Mouse (Mus musculus): ENCODE results near the gene Aebp1. TPM values are rescaled to one million over a fixed set of nuclear protein-coding genes. Genes with fewer than 3 reads are reported as not detected.
"Not testable (repeated sequence)": the region's sequence is repeated elsewhere in the genome, so short reads cannot be mapped to it uniquely, and the experiment has no call there.

Aebp1 gene
- polyA plus RNA-seq, 1 experiment from 2014 or later = 33.9 TPM

DNA sequence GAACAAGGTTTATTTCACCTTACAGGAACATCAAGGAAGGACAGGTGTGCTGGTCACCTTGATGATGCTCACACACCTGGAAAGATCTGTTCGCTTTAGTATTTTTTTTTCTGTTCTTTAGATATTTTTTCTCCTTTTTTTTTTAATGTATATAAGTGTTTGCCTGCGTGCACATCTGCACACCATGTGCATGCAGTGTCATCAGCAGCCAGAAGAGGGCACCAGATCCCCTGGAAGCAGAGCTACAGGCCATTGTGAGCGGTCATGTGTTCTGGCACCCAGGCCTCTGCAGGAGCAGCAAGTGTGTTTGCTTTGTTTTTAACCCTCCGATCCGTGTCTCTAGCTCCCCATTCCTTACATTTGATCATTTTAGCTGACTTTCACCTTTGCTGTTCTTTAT is 18.2 kb downstream of the Aebp1 start:
- H3K27ac ChIP-seq = no peak overlapping the region
- H3K9ac ChIP-seq (ENCODE audit: low read depth, low read length) = no peak overlapping the region
- WGBS = 63% methylated on average over 5 of the region's 5 CpGs
- H3K4me1 ChIP-seq (replicated peaks; ENCODE audit: insufficient read depth, low read length) = peaks cover 10% of the 10 kb centered on the region; the same call in 1 of the 2 replicates
- ATAC-seq (replicated peaks; ENCODE audit: low FRiP score, low read depth) (no peak), DNase-seq (ENCODE audit: low spot score) (peak; percentile 71)
- H3K27me3 ChIP-seq (ENCODE audit: insufficient read depth, low read length) = no peaks in the 10 kb centered on the region
- H3K9me3 ChIP-seq (replicated peaks; ENCODE audit: low read length) = no peaks in the 10 kb centered on the region
- H3K4me3 ChIP-seq (replicated peaks; ENCODE audit: low read depth, low read length) = no peak overlapping the region
- TF ChIP-seq CTCF (IDR thresholded peaks at IDR 0.05; ENCODE audit: low read depth) = peak; percentile 83
- H3K36me3 ChIP-seq (ENCODE audit: insufficient read depth, low read length) = peaks cover 8% of the 10 kb centered on the region; the same call in 1 of the 2 replicates
- no peak overlapping the region for H3K4me2 ChIP-seq (ENCODE audit: low read length)

DNA sequence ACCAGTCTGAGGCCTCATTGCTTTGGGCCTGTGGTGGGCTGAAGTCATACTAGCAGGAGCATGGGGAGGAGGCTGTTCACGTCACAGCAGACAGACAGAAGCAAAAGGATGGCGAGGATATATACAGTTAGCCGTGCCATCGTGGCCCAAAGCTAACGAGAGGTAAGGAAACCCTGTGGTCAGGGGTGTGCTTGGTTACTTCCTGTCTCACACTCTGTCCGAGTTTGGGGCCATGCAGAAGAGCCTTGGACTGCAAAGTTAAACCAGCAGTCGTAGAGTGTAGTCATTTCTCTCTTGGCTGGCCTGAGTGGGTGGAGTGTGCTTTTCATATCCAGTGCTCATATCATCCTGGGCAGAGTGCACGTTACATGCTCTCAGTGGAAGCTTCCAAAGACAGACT is 20.8 kb downstream of the Aebp1 start:
- DNase-seq (ENCODE audit: low spot score) (no peak), ATAC-seq (replicated peaks; ENCODE audit: low FRiP score, low read depth) (no peak)
- no peak for TF ChIP-seq CTCF (IDR thresholded peaks at IDR 0.05; ENCODE audit: low read depth)
- Histone ChIP-seq H3K4me2 (ENCODE audit: low read length) (no peak overlapping the region), H3K27ac (no peak overlapping the region), H3K4me1 (replicated peaks; ENCODE audit: insufficient read depth, low read length) (peaks cover 10% of the 10 kb centered on the region; the same call in 1 of the 2 replicates), H3K4me3 (replicated peaks; ENCODE audit: low read depth, low read length) (no peak overlapping the region), H3K9ac (ENCODE audit: low read depth, low read length) (no peak overlapping the region), H3K27me3 (ENCODE audit: insufficient read depth, low read length) (no peaks in the 10 kb centered on the region), H3K36me3 (ENCODE audit: insufficient read depth, low read length) (no peaks in the 10 kb centered on the region), H3K9me3 (replicated peaks; ENCODE audit: low read length) (no peaks in the 10 kb centered on the region)
- WGBS = 71% methylated on average over 8 of the region's 8 CpGs

DNA sequence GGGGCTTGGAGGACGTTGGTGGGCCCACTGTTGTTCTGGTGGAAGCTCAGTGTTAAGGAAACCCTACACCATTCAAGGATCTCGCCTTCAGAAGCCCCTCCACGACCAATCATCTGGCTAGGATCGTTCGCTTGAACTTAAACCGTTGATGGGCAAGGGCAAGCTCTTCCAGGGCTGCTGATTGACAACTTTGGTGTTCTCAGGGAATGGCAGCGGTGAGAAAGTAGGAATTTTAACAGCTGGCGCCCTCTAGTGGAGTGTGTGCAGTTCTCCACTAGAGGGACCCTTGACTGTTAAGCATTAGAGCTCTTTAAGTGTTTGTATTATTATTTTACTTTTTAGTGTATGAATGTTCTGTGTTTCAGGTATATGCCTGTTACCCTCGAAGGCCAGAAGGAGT is 24.4 kb downstream of the Aebp1 start:
- no peaks in the 10 kb centered on the region for H3K36me3 ChIP-seq (ENCODE audit: insufficient read depth, low read length)
- 16% methylated on average over 9 of the region's 9 CpGs for WGBS
- H3K4me1 ChIP-seq (replicated peaks; ENCODE audit: insufficient read depth, low read length) = no peaks in the 10 kb centered on the region; the same call in 1 of the 2 replicates
- no peaks in the 10 kb centered on the region for H3K9me3 ChIP-seq (replicated peaks; ENCODE audit: low read length)
- peak; percentile 95 for TF ChIP-seq CTCF (IDR thresholded peaks at IDR 0.05; ENCODE audit: low read depth)
- H3K27me3 ChIP-seq (ENCODE audit: insufficient read depth, low read length) = no peaks in the 10 kb centered on the region
- H3K27ac ChIP-seq = no peak overlapping the region
- DNase-seq (ENCODE audit: low spot score) = peak; percentile 89
- no peak overlapping the region for H3K4me3 ChIP-seq (replicated peaks; ENCODE audit: low read depth, low read length)
- no peak for ATAC-seq (replicated peaks; ENCODE audit: low FRiP score, low read depth)
- no peak overlapping the region for H3K9ac ChIP-seq (ENCODE audit: low read depth, low read length)
- H3K4me2 ChIP-seq (ENCODE audit: low read length) = no peak overlapping the region

DNA sequence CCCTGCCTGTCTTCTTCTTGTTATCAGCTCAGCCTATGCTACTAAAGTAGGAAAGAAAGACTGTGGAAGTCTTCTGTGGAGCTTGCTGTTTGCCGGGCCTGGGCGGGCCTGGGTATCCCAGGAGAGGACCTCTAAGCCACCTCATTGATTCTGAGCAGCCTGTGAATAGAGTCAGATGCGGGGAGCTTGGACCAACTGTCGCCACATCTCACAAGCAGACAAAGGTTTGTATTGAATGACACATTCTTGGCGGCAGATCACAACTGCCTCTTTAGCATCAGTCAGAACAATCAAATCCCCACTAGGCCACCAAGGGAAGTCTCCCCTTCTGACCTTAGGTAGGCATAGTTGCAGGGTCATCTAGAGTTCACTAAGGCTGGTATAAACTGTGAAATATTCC is 25.5 kb downstream of the Aebp1 start:
- WGBS = 78% methylated on average over 5 of the region's 5 CpGs

DNA sequence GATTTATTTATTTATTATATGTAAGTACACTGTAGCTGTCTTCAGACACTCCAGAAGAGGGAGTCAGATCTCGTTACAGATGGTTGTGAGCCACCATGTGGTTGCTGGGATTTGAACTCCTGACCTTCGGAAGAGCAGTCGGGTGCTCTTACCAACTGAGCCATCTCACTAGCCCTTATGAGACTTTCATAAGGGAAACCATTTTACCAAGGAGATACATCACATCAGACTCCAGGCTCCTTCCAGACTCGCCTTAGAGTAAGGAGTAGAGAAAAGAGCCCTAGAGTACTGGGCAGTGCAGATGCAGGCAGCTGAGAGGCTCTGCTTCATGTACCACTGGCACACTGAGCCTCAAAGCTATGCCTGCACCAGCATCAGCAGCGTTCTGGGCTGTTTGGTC is 26.8 kb downstream of the Aebp1 start:
- not testable (repeated sequence) for ATAC-seq (replicated peaks; ENCODE audit: low FRiP score, low read depth); H3K36me3 ChIP-seq (ENCODE audit: insufficient read depth, low read length)

More for the DNA sequence above, 25.5 kb downstream of the Aebp1 start:
- no peaks in the 10 kb centered on the region for H3K9me3 ChIP-seq (replicated peaks; ENCODE audit: low read length)
- peaks cover 7% of the 10 kb centered on the region for H3K4me1 ChIP-seq (replicated peaks; ENCODE audit: insufficient read depth, low read length)
- no peak overlapping the region for H3K27ac ChIP-seq
- no peak overlapping the region for H3K9ac ChIP-seq (ENCODE audit: low read depth, low read length)
- ATAC-seq (replicated peaks; ENCODE audit: low FRiP score, low read depth) (no peak), DNase-seq (ENCODE audit: low spot score) (no peak)
- H3K4me3 ChIP-seq (replicated peaks; ENCODE audit: low read depth, low read length) = no peak overlapping the region
- no peak for TF ChIP-seq CTCF (IDR thresholded peaks at IDR 0.05; ENCODE audit: low read depth)
- no peaks in the 10 kb centered on the region for H3K36me3 ChIP-seq (ENCODE audit: insufficient read depth, low read length)
- H3K4me2 ChIP-seq (ENCODE audit: low read length) = no peak overlapping the region
- no peaks in the 10 kb centered on the region for H3K27me3 ChIP-seq (ENCODE audit: insufficient read depth, low read length)

DNA sequence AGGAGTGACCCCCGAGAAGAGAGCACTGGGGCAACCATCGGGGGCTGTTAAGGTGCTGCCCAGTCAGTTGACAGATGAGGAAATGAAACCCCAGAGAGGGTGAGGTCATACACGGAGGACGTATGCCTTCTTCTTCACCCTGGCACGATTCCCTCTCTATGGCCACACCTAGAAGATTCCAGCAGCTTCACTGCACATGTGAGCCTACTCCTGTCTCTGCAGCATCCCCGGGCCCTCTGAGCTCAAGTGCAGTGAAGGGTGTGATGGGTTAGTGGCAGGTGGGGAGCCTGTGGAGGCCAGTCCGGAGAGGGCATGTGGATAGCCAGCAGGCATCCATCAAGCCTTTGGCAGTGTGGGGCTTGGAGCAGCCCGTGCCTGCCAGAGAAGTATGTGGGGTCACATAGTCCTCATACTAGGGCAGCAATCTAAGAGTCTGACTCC is 30.4 kb downstream of the Aebp1 start:
- Histone ChIP-seq H3K9ac (ENCODE audit: low read depth, low read length) (no peak overlapping the region), H3K27me3 (ENCODE audit: insufficient read depth, low read length) (no peaks in the 10 kb centered on the region), H3K4me1 (replicated peaks; ENCODE audit: insufficient read depth, low read length) (peaks cover 18% of the 10 kb centered on the region), H3K4me3 (replicated peaks; ENCODE audit: low read depth, low read length) (no peak overlapping the region), H3K4me2 (ENCODE audit: low read length) (no peak overlapping the region), H3K27ac (peak overlapping the region; percentile 27; the same call in 1 of the 2 replicates), H3K36me3 (ENCODE audit: insufficient read depth, low read length) (no peaks in the 10 kb centered on the region), H3K9me3 (replicated peaks; ENCODE audit: low read length) (no peaks in the 10 kb centered on the region)
- TF ChIP-seq CTCF (IDR thresholded peaks at IDR 0.05; ENCODE audit: low read depth) = no peak
- WGBS = 13% methylated on average over 8 of the region's 8 CpGs
- peak; percentile 87 for ATAC-seq (replicated peaks; ENCODE audit: low FRiP score, low read depth)
- DNase-seq (ENCODE audit: low spot score) = peak; percentile 91

More for the DNA sequence above, 26.8 kb downstream of the Aebp1 start:
- H3K9me3 ChIP-seq (replicated peaks; ENCODE audit: low read length); DNase-seq (ENCODE audit: low spot score); H3K9ac ChIP-seq (ENCODE audit: low read depth, low read length); H3K27ac ChIP-seq; H3K4me2 ChIP-seq (ENCODE audit: low read length); H3K27me3 ChIP-seq (ENCODE audit: insufficient read depth, low read length); H3K4me3 ChIP-seq (replicated peaks; ENCODE audit: low read depth, low read length): not testable (repeated sequence)
- H3K4me1 ChIP-seq (replicated peaks; ENCODE audit: insufficient read depth, low read length) = peaks cover 15% of the 10 kb centered on the region
- WGBS = 62% methylated on average over 5 of the region's 5 CpGs

DNA sequence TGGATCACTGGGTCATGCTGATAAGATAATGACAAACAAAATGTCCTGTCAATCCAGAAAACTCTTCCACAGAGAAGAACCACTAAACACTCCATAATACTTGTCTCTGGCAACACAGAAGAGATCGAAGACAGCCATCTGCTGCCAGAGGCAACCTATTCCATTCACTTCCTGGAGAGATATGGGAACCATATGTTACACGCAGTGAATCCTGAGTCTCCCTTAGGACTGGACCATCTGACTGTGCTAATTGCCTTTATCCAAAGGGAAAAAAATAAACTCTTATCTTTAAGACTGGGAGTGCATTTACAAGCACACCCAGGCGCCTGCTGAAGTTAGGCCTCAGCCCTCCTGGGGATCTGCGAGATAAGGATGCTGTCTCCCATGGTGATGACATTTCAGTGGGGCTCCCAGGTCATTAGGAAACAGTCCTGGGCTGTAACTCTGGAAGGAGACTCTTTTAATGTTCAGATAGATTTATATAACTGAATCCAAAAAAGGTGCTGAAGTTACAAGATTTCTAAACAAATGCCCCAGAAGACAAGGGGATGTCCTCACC is 31.1 kb downstream of the Aebp1 start:
- Histone ChIP-seq H3K27ac (peak overlapping the region; percentile 27; the same call in 1 of the 2 replicates), H3K36me3 (ENCODE audit: insufficient read depth, low read length) (no peaks in the 10 kb centered on the region), H3K4me2 (ENCODE audit: low read length) (no peak overlapping the region), H3K27me3 (ENCODE audit: insufficient read depth, low read length) (no peaks in the 10 kb centered on the region), H3K9me3 (replicated peaks; ENCODE audit: low read length) (no peaks in the 10 kb centered on the region), H3K9ac (ENCODE audit: low read depth, low read length) (no peak overlapping the region), H3K4me1 (replicated peaks; ENCODE audit: insufficient read depth, low read length) (peaks cover 25% of the 10 kb centered on the region), H3K4me3 (replicated peaks; ENCODE audit: low read depth, low read length) (no peak overlapping the region)
- no peak for TF ChIP-seq CTCF (IDR thresholded peaks at IDR 0.05; ENCODE audit: low read depth)
- WGBS = 50% methylated on average over 4 of the region's 4 CpGs
- no peak for DNase-seq (ENCODE audit: low spot score)
- no peak for ATAC-seq (replicated peaks; ENCODE audit: low FRiP score, low read depth)
